Mouse (Mus musculus) layer of hippocampus, postnatal 14 days (tissue): ENCODE measurements around the gene Grid1. TPM values are rescaled to one million over a fixed set of nuclear protein-coding genes. Genes with fewer than 3 reads are reported as not detected.

Source experiments
- DNase-seq, 2 experiments: peaks; one replicate each; pipeline ENCODE4 v3.0.0; 2021 to 2022; ENCODE audit warnings: low spot score in 2 of 2, mixed read lengths in 1 of 2
- total RNA-seq, 2 experiments: library from RNA; stranded (reverse); gene quantifications; 2 replicates each; pipeline ENCODE4 v1.2.3; 2021

Gene Grid1
- total RNA-seq, 2 experiments from 2014 or later = 52.9 to 53.1 TPM

GRCm38 (mm10) chr14:34905697-34906096 is 85.8 kb downstream of the Grid1 start:
- no peak for DNase-seq

GRCm38 (mm10) chr14:34908366-34908765 is 88.5 kb downstream of the Grid1 start:
- DNase-seq = no peak

GRCm38 (mm10) chr14:34908804-34909203 is 88.9 kb downstream of the Grid1 start:
- no peak for DNase-seq

GRCm38 (mm10) chr14:34916315-34916714 is 96.4 kb downstream of the Grid1 start:
- DNase-seq = peak in 1 of 2 experiments; percentile 28

- no peak for DNase-seq
Measured at GRCm38 (mm10) chr14:34917111-34917510, 97.2 kb downstream of the Grid1 start.

GRCm38 (mm10) chr14:34919221-34919620 is 99.3 kb downstream of the Grid1 start:
- no peak for DNase-seq

- DNase-seq = no peak
Measured at GRCm38 (mm10) chr14:34921265-34921664, 101.4 kb downstream of the Grid1 start.

- no peak for DNase-seq
Measured at GRCm38 (mm10) chr14:34925021-34925420, 105.1 kb downstream of the Grid1 start.

- peak; percentile 65 for DNase-seq
Measured at GRCm38 (mm10) chr14:34930040-34930719, 110.3 kb downstream of the Grid1 start.

GRCm38 (mm10) chr14:34933197-34933596 is 113.3 kb downstream of the Grid1 start:
- DNase-seq = no peak

- DNase-seq = peak; percentile 32 to 65
Measured at GRCm38 (mm10) chr14:34936192-34936770, 116.4 kb downstream of the Grid1 start.

GRCm38 (mm10) chr14:34944390-34944979 is 124.6 kb downstream of the Grid1 start:
- peak; percentile 67 to 68 for DNase-seq

- DNase-seq = no peak
Measured at GRCm38 (mm10) chr14:34945471-34946313, 125.8 kb downstream of the Grid1 start.

GRCm38 (mm10) chr14:34946314-34946583 is 126.3 kb downstream of the Grid1 start:
- no peak for DNase-seq

GRCm38 (mm10) chr14:34948249-34948648 is 128.3 kb downstream of the Grid1 start:
- no peak for DNase-seq

GRCm38 (mm10) chr14:34952311-34952710 is 132.4 kb downstream of the Grid1 start:
- DNase-seq = no peak

GRCm38 (mm10) chr14:34953566-34953965 is 133.7 kb downstream of the Grid1 start:
- peak in 1 of 2 experiments; percentile 74 for DNase-seq

- no peak for DNase-seq
Measured at GRCm38 (mm10) chr14:34955689-34956088, 135.8 kb downstream of the Grid1 start.

- DNase-seq = no peak
Measured at GRCm38 (mm10) chr14:34960227-34960626, 140.3 kb downstream of the Grid1 start.

- DNase-seq = no peak
Measured at GRCm38 (mm10) chr14:34963616-34964168, 143.8 kb downstream of the Grid1 start.

GRCm38 (mm10) chr14:34969102-34969819 is 149.4 kb downstream of the Grid1 start:
- no peak for DNase-seq
